Mouse (Mus musculus) embryonic facial prominence, embryonic 12.5 days (tissue): ENCODE results near the gene Olfr10. TPM values are rescaled to one million over a fixed set of nuclear protein-coding genes. Genes with fewer than 3 reads are reported as not detected.
"Not testable (repeated sequence)": the region's sequence is repeated elsewhere in the genome, so short reads cannot be mapped to it uniquely, and the experiment has no call there.

Experiments used
- ATAC-seq: fragments of 200-750 bp; cut with Nextera tagmentation; 2 replicates; pipeline ENCODE4 v1.8.0; 2017; ENCODE audit not compliant: insufficient number of reproducible peaks, insufficient read depth, low FRiP score, low TSS enrichment
- H3K27ac ChIP-seq: fragments of 300-500 bp; sonication (generic); 2 replicates; pipeline ENCODE4 v1.5.1; 2016; ENCODE audit warnings: mild to moderate bottlenecking
- H3K27me3 ChIP-seq: fragments of 300-500 bp; sonication (generic); 2 replicates; pipeline ENCODE4 v1.6.1; 2016; ENCODE audit warnings: mild to moderate bottlenecking, moderate library complexity
- H3K36me3 ChIP-seq: fragments of 300-500 bp; sonication (generic); 2 replicates; pipeline ENCODE4 v1.6.1; 2016; ENCODE audit warnings: mild to moderate bottlenecking
- H3K4me1 ChIP-seq: fragments of 300-500 bp; sonication (generic); 2 replicates; pipeline ENCODE4 v1.6.1; 2016
- H3K4me2 ChIP-seq: fragments of 300-500 bp; sonication (generic); replicated peaks from 2 replicates; pipeline ENCODE4 v1.6.1; 2016; ENCODE audit warnings: mild to moderate bottlenecking, moderate library complexity
- H3K4me3 ChIP-seq: fragments of 300-500 bp; sonication (generic); 2 replicates; pipeline ENCODE4 v1.5.1; 2016; ENCODE audit warnings: mild to moderate bottlenecking
- H3K9ac ChIP-seq: fragments of 300-500 bp; sonication (generic); 2 replicates; pipeline ENCODE4 v1.6.1; 2016; ENCODE audit warnings: mild to moderate bottlenecking, moderate library complexity
- H3K9me3 ChIP-seq: fragments of 300-500 bp; sonication (generic); 2 replicates; pipeline ENCODE4 v1.6.1; 2016; ENCODE audit warnings: mild to moderate bottlenecking, moderate library complexity
- WGBS: fragments of 180-500 bp; shearing (Covaris S2); methylation state at CpG from one replicate; pipeline ENCODE4 v1.1.7; 2016; 5-methylcytosine and 5-hydroxymethylcytosine counted together
- polyA plus RNA-seq: library from polyadenylated mRNA; unstranded; fragments of >200 nt; fragmentation: Nextera tagmentation; extraction: Ambion mirVana; gene quantifications from 2 replicates; pipeline ENCODE4 v1.2.1, GENCODE M21; 2016

Olfr10 gene
- polyA plus RNA-seq, 1 experiment from 2014 or later = not detected

- Histone ChIP-seq H3K4me2 (no peak overlapping the region), H3K9me3 (no peaks in the 10 kb centered on the region), H3K36me3 (peaks cover 5% of the 10 kb centered on the region; the same call in 1 of the 2 replicates), H3K4me1 (no peaks in the 10 kb centered on the region), H3K4me3 (no peak overlapping the region), H3K27me3 (no peaks in the 10 kb centered on the region), H3K9ac (no peak overlapping the region), H3K27ac (no peak overlapping the region)
- no peak for ATAC-seq
- WGBS = 85% methylated on average over 15 of the region's 15 CpGs
These were observed 36.5 kb upstream of the Olfr10 start for GRCm38 (mm10) chr11:49267970-49268579.

DNA sequence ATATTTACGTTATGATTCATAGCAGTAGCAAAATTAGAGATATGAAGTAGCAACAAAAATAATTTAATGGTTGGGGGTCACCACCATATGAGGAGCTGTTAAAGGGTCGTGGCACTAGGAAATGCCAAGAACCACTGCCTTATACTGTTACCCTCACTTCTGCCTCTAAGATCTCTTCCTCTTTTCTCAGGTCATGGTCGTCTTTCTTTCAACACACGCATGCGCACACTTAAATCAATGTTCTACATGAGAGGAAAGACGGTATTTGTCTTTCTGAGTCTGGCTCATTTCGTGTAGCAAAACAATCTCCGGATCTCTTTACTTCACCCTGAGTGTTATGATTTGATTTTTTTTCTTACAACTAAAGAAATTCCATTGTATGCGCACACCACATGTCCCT, 34.8 kb upstream of the Olfr10 start:
- WGBS = 91% methylated on average over 9 of the region's 9 CpGs
- Histone ChIP-seq H3K4me1 (no peaks in the 10 kb centered on the region), H3K27ac (no peak overlapping the region), H3K36me3 (peaks cover 5% of the 10 kb centered on the region; the same call in 1 of the 2 replicates), H3K9me3 (no peaks in the 10 kb centered on the region), H3K27me3 (no peaks in the 10 kb centered on the region), H3K4me2 (no peak overlapping the region), H3K9ac (no peak overlapping the region), H3K4me3 (no peak overlapping the region)
- no peak for ATAC-seq

GRCm38 (mm10) chr11:49270368-49270767, 34.2 kb upstream of the Olfr10 start:
- H3K4me3 ChIP-seq = no peak overlapping the region

DNA sequence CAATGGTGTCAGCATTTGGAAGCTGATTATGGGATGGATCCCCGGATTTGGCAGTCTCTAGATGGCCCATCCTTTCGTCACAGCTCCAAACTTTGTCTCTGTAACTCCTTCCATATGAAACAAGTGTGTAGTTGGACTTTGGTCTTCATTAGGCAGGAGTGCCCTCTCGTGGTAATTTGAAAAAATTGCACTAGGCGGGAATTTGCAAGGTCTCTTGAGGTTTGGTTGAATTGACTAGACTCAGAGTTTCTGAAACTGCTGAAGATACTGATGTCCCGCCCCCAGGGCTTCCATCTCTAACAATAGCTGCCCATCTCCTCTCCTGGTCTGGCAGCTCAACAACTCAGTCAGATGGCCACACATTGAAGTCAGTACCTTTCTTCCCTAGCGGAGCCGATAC, 33.2 kb upstream of the Olfr10 start:
- Histone ChIP-seq H3K9me3 (no peaks in the 10 kb centered on the region), H3K27ac (no peak overlapping the region), H3K4me1 (no peaks in the 10 kb centered on the region), H3K9ac (no peak overlapping the region), H3K4me2 (no peak overlapping the region), H3K27me3 (no peaks in the 10 kb centered on the region), H3K36me3 (no peaks in the 10 kb centered on the region), H3K4me3 (no peak overlapping the region)
- WGBS = 27% methylated on average over 7 of the region's 7 CpGs
- ATAC-seq = no peak

More at GRCm38 (mm10) chr11:49270368-49270767, 34.2 kb upstream of the Olfr10 start:
- WGBS = 89% methylated on average over 4 of the region's 4 CpGs
- no peaks in the 10 kb centered on the region for H3K27me3 ChIP-seq
- H3K4me1 ChIP-seq = no peaks in the 10 kb centered on the region
- no peaks in the 10 kb centered on the region for H3K9me3 ChIP-seq
- H3K4me2 ChIP-seq = no peak overlapping the region
- H3K36me3 ChIP-seq = no peaks in the 10 kb centered on the region
- no peak for ATAC-seq
- H3K9ac ChIP-seq = no peak overlapping the region
- H3K27ac ChIP-seq = no peak overlapping the region

- Histone ChIP-seq H3K4me3 (no peak overlapping the region), H3K27ac (no peak overlapping the region), H3K27me3 (no peaks in the 10 kb centered on the region), H3K4me1 (no peaks in the 10 kb centered on the region), H3K36me3 (no peaks in the 10 kb centered on the region), H3K9ac (no peak overlapping the region), H3K9me3 (no peaks in the 10 kb centered on the region), H3K4me2 (no peak overlapping the region)
- no peak for ATAC-seq
- WGBS = 68% methylated on average over 11 of the region's 11 CpGs
These were observed 30.6 kb upstream of the Olfr10 start for GRCm38 (mm10) chr11:49273834-49274519.

DNA sequence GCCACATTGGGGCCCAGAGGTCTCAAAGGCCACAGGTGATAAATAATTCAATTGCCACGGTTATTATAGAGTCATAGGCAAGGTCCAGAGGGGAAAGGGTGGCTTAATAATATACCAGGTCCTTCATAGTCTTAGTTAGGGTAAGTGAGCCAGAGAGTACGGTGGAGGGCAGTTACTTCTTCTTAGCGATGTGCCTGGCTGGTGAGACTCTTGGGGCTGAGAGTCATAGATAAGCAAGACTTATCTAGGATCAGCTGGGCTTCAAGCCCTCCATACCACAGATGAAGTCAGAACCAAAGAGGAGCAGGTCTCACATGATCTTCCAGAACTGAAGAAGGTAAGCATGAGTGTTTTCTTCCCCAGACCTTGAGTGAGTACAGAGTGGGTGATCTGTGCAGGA, 26.3 kb upstream of the Olfr10 start, which contains the start of gene Olfr1393:
Olfr1393 (plus strand) TSS at position 83 of the 400 bp plus-strand sequence.
- WGBS = 84% methylated on average over 3 of the region's 3 CpGs
- no peak for ATAC-seq

DNA sequence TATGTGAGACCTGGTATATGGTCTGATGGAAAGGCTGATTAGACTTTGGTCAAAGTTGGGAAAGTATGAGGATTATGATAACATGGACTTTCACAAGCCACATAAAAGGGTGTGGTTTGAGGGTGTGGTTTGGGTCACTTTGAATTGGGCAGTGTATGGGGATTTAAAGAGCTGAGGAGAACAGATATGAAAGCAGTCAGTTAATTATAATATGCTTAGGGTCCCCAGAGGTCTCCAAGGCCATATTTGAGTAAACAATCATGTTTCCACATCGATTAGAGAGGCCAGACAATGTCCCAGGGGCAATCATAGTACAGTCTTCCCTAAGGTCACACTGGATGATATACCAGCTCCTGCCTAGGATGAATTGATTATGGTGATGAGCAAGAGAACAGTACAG, 19.6 kb upstream of the Olfr10 start, which contains the start of gene Olfr1392:
Olfr1392 (plus strand) TSS at position 301 of the 400 bp plus-strand sequence.
- H3K27me3 ChIP-seq, H3K9me3 ChIP-seq, H3K27ac ChIP-seq, H3K36me3 ChIP-seq, H3K4me2 ChIP-seq, ATAC-seq, H3K4me3 ChIP-seq, H3K9ac ChIP-seq, H3K4me1 ChIP-seq: not testable (repeated sequence)
- WGBS = 56% methylated on average over 1 of the region's 1 CpGs

More for the DNA sequence above, 26.3 kb upstream of the Olfr10 start, which contains the start of gene Olfr1393:
- Histone ChIP-seq H3K4me2 (no peak within 1 kb of the TSS), H3K36me3 (no peaks in the 10 kb centered on the region), H3K27ac (no peak within 1 kb of the TSS), H3K27me3 (no peaks in the 10 kb centered on the region), H3K4me3 (no peak within 1 kb of the TSS), H3K9ac (no peak within 1 kb of the TSS), H3K9me3 (no peaks in the 10 kb centered on the region), H3K4me1 (no peaks in the 10 kb centered on the region)

GRCm38 (mm10) chr11:49287251-49287650, 17.3 kb upstream of the Olfr10 start:
- H3K27me3 ChIP-seq = no peaks in the 10 kb centered on the region
- WGBS = 75% methylated on average over 2 of the region's 2 CpGs
- H3K9ac ChIP-seq = no peak overlapping the region
- H3K36me3 ChIP-seq = no peaks in the 10 kb centered on the region
- no peaks in the 10 kb centered on the region for H3K4me1 ChIP-seq
- no peak for ATAC-seq
- no peaks in the 10 kb centered on the region for H3K9me3 ChIP-seq
- H3K4me2 ChIP-seq = no peak overlapping the region
- H3K4me3 ChIP-seq = no peak overlapping the region
- no peak overlapping the region for H3K27ac ChIP-seq

- no peak for ATAC-seq
- 78% methylated on average over 3 of the region's 3 CpGs for WGBS
- H3K9me3 ChIP-seq = no peaks in the 10 kb centered on the region
These were observed 11.8 kb upstream of the Olfr10 start for GRCm38 (mm10) chr11:49292777-49293176.

GRCm38 (mm10) chr11:49308547-49308946, 4.0 kb downstream of the Olfr10 start:
- H3K4me1 ChIP-seq, H3K9me3 ChIP-seq, H3K36me3 ChIP-seq, H3K4me2 ChIP-seq, H3K27me3 ChIP-seq, H3K4me3 ChIP-seq, H3K27ac ChIP-seq, ATAC-seq, H3K9ac ChIP-seq: not testable (repeated sequence)
- WGBS = 74% methylated on average over 5 of the region's 5 CpGs

More at GRCm38 (mm10) chr11:49292777-49293176, 11.8 kb upstream of the Olfr10 start:
- Histone ChIP-seq H3K36me3 (no peaks in the 10 kb centered on the region), H3K4me3 (no peak overlapping the region), H3K4me1 (no peaks in the 10 kb centered on the region), H3K27ac (no peak overlapping the region), H3K9ac (no peak overlapping the region), H3K27me3 (no peaks in the 10 kb centered on the region), H3K4me2 (no peak overlapping the region)

DNA sequence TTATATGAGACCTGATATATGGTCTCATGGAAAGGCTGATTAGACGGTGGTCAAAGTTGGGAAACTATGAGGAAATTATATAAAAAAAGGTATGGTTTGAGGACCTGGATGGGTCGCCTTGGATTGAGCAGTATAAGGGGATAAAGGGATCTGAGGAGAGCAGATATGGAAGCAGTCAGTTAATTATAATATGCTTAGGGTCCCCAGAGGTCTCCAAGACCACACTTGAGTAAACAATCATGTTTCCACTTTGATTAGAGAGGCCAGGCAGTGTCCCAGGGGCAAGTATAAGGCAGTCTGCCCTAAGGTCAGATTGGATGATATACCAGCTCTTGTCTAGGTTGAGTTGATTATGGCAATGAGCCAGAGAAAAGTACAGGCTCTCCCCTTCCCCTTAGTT, 17.9 kb downstream of the Olfr10 start, which contains the start of gene Olfr1391:
Olfr1391 (plus strand) TSS at position 301 of the 400 bp plus-strand sequence.
- H3K27ac ChIP-seq = no peak within 1 kb of the TSS
- no peaks in the 10 kb centered on the region for H3K9me3 ChIP-seq
- no peaks in the 10 kb centered on the region for H3K4me1 ChIP-seq
- no peaks in the 10 kb centered on the region for H3K27me3 ChIP-seq
- 68% methylated on average over 2 of the region's 2 CpGs for WGBS
- no peak within 1 kb of the TSS for H3K4me3 ChIP-seq
- no peak within 1 kb of the TSS for H3K9ac ChIP-seq
- no peak within 1 kb of the TSS for H3K4me2 ChIP-seq
- no peak for ATAC-seq
- H3K36me3 ChIP-seq = no peaks in the 10 kb centered on the region

DNA sequence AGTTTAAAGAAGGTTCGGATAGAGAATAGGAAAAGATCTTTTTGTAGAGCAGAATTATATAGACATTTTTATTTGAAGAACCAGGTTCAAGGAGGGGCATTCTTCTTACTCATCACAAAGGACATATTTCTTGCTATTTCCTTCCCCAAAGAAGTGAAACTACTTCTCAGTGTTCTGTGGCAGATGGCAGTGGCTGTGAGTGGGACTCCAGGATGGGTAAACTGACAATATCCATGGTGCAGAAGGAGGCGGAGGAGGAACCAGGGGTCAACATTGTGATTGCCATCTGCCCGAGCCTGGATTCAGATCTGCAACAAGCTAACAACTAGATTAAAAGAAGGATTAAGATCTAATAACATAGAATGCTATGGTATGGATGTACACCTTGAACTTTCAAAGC, 22.2 kb downstream of the Olfr10 start:
- H3K9me3 ChIP-seq = no peaks in the 10 kb centered on the region
- H3K36me3 ChIP-seq = no peaks in the 10 kb centered on the region
- no peak overlapping the region for H3K27ac ChIP-seq
- H3K4me1 ChIP-seq = no peaks in the 10 kb centered on the region
- no peak overlapping the region for H3K4me3 ChIP-seq
- WGBS = 79% methylated on average over 3 of the region's 3 CpGs
- no peak overlapping the region for H3K9ac ChIP-seq
- H3K4me2 ChIP-seq = no peak overlapping the region
- no peak for ATAC-seq
- no peaks in the 10 kb centered on the region for H3K27me3 ChIP-seq
